Mouse (Mus musculus) neural tube, postnatal 0 days (tissue): Measurements from ENCODE around the gene Sox15. TPM values are rescaled to one million over a fixed set of nuclear protein-coding genes. Genes with fewer than 3 reads are reported as not detected.
A peak's percentile ranks its signal among the peaks of the same experiment; 100 is the strongest.

Source experiments
- microRNA counts: library from miRNA; unstranded; fragments of <30 nt; microRNA quantifications from one replicate; lab custom pipeline; 2015
- microRNA-seq: library from miRNA; unstranded; fragments of <30 nt; microRNA quantifications from one replicate; pipeline ENCODE4, GENCODE M21; 2016
- polyA plus RNA-seq: library from polyadenylated mRNA; unstranded; fragments of >200 nt; fragmentation: Nextera tagmentation; extraction: Ambion mirVana; gene quantifications from 2 replicates; pipeline ENCODE4 v1.2.1, GENCODE M21; 2015

The Sox15 gene
- polyA plus RNA-seq, result 0.36 and 0.46 TPM in 2 replicates

DNA sequence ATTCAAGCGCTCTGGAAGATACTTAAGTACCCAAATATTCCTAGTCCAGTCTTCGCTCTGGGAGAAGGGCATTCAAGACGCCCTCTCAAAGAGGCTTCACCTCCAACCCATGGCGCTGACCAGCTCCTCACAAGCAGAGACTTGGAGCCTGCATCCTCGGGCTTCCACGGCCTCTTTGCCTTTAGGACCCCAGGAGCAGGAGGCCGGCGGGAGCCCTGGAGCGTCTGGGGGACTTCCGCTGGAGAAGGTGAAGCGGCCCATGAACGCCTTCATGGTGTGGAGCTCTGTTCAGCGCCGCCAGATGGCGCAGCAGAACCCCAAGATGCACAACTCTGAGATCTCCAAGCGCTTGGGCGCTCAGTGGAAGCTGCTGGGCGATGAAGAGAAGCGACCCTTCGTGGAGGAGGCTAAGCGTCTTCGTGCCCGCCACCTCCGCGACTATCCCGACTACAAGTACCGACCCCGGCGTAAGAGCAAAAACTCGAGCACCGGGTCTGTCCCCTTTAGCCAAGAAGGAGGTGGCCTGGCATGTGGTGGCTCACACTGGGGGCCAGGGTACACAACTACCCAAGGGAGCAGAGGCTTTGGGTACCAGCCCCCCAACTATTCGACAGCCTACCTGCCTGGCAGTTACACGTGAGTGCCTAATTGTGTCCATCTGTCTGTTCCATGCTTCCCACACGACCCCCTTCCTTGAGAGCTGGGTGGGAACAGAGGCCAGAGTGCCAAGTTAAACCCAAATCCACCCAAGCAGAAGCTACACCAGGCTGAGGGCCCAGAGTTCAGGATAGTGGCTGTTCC lies at the start of gene Sox15:
Gene Sox15 (plus strand): TSS at position 51 of the 801 bp plus-strand sequence.

DNA sequence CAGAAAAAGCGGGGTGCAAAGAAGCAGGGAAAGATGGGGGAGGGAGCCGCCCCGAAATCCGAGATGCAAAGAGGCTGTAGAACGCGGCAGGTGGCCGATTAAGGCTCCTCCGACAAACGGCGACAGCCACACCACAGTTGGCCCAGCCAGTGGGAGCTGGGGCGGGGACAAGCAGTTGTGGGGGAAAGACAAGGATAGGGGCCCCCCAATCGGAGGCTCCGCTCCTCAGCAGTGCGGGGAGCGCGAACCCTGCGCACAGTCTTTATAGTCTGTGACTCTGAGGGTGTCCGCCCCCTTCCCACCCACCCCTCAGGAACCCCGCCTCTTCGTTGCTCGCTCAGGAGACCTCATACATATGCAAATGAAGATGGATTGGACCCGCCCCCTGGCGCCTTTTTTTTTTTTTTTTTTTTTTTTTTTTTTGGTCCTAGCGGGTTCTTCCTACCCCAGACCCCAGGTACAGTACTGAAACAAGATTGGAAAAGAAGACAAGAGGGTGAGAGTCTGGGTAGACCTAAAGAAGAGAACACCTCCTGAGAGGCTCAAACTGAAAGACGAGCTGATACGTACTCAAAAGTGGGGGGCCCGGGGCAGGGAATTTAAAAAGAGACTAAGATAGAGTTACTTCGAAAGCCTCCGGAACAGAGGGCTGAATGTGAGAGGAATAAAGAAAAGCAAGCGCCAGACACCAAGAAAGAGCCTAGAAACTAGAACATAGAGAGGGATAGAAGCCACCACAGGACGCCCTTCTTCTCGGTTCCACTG lies 49.2 kb upstream of the Sox15 start, which contains the start of gene Atp1b2:
Gene Atp1b2 (minus strand): TSS at position 217 of the 765 bp plus-strand sequence.

GRCm38 (mm10) chr11:69617805-69618204 lies 37.3 kb upstream of the Sox15 start, which contains the start of gene Shbg:
Gene Shbg (minus strand): TSS chr11:69617905.

DNA sequence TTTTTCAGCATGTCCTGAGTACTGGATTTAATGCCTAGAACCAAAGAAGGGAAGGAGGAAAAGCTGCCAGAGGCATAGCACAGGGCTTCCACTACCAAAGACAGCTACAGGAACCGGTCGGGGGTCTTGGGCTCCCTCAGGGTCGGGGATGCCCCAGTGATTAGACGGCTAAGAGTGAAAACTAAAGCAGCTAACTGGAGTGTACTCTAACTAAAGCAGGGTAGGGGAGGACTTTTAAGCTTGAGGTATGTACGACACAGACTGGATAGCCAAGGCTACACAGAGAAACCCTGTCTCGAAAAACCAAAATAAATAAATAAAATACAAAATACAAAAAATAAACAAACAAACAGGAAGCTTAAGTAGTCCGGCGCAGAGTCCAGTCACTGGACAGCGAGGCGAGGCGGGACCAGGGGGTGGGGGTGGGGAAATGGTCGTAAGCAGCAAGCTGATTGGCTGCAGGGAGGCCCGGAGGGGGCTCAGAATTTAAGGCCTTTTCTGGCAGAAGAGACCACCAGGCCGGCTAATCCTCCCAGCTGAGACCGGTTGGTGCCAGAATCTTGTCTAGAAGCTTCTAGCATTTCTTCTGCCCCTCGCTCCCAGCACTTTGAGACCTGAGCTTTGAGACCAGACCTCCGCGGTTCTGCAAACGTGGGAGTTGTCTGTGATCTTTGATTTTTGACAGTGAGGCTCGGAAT lies 33.4 kb upstream of the Sox15 start, which contains the start of gene Sat2:
Gene Sat2 (plus strand): TSS at position 454 of the 698 bp plus-strand sequence.

GRCm38 (mm10) chr11:69632284-69633089 lies 22.6 kb upstream of the Sox15 start, which contains the start of gene Fxr2:
Gene Fxr2 (plus strand): TSS chr11:69632990.

GRCm38 (mm10) chr11:69662213-69662966 lies 7.3 kb downstream of the Sox15 start, which contains the start of gene Mpdu1:
Gene Mpdu1 (minus strand): TSS chr11:69662642.

GRCm38 (mm10) chr11:69665961-69666664 lies 11.0 kb downstream of the Sox15 start, which contains the start of gene Cd68:
Gene Cd68 (minus strand): TSS chr11:69666153.

GRCm38 (mm10) chr11:69672211-69672706 lies 17.1 kb downstream of the Sox15 start, which contains the start of gene Eif4a1:
Gene Eif4a1 (minus strand): TSS chr11:69672423.

GRCm38 (mm10) chr11:69681314-69682208 lies 26.4 kb downstream of the Sox15 start, which contains the start of gene Senp3:
Gene Senp3 (minus strand): TSS chr11:69682084.

DNA sequence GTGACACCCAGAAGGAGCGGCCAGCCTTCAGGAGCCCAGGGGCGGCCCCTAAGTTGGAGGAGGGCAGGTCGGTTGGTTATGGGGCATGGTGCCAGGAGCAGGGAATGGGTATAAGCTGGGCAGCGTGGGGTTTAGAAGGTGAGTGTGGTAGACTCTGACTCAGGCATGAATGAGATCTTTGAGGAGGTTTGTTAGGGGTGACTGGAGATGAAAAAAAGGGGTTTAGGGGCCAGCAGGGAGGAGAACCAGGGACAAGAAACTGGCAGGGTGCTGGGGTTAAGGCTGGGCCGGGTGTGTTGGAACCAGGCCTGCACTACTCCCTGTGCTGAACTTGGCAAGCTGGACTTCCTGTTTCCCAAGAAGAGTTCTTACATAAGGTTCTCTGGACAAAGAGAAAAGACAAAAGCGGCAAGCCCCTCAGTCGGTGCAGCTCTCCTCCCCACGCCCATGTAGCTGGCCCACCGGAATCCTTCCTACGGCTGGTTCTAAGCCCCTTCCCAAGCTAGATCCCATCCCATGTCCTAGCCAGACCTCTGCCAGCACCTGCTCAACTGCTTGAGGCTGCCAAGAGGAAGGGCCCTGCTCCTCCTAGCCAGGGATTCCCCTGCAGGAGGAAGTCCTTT lies 30.5 kb downstream of the Sox15 start, which contains the start of gene Tnfsf13:
Gene Tnfsf13 (minus strand): TSS at position 259 of the 623 bp plus-strand sequence.

DNA sequence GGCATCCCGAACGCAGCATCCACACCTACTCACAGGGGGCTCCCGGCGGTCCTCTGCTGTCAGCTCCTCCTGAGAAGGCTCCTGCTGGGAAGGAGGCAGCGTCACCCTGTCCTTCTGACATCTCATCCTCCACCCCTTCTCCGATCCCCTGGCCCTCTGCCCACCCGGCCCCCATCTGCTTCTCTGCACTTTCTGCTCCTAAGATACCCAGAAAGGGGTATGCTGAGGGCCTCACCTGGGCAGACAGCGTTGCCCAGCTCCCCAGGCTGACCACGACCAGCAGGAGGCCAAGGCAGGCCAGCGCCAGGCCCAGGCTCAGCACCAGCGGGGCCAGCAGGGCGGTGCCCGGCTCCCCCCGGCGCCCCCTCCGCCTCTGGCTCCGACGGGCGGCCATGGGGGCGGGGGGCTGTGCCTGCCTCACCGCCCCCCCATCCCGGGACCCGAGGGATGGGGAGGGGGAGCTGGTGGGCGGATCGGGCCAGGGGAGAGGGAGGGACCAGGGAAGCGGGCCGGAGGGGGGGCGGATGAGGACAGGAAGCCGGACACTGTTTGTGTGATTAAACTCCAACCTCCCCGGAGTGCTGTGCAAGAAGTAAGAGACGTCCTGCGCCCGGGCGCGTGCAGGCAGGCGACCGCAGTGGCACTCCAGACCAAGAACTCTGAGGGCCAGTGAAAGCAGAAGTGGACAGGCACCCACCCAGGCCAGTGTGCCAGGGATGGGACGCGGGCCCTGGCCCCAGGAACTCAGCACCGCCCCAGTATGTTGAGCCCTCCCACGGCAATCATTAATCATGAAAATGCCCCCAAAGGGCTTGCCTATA lies 40.5 kb downstream of the Sox15 start, which contains the start of the genes Tnfsf12 and Tnfsfm13:
Gene Tnfsf12 (minus strand): TSS at position 489 of the 821 bp plus-strand sequence.
Gene Tnfsfm13 (minus strand): TSS at position 738 of the 821 bp plus-strand sequence.

MicroRNAs within 50 kb of the gene (microRNA counts, 519-probe panel; counts per million panel counts)
- 40.5 counts per million for microRNA mmu-miR-1934 (lab: Ali Mortazavi, UCI)
- 3,049 counts per million, percentile 14 among the panel's probes with 10 or more counts for microRNA mmu-miR-467f (lab: Ali Mortazavi, UCI)

Small RNA genes lying within 50 kb of the gene (microRNA-seq; reads per million reads assigned to microRNA genes)
- gene Mir1934 (1.2 reads per million), gene Mir467f (not detected)

Other genes with a start within 250 kb of the Sox15 start
- gene Kdm6b, start 241.6 kb upstream of the Sox15 start, polyA plus RNA-seq, result 21.5 and 23.6 TPM in 2 replicates
- gene Dnah2, start 106.2 kb upstream of the Sox15 start, polyA plus RNA-seq, result 2.8 and 4.7 TPM in 2 replicates
- 132 and 148 TPM in 2 replicates for gene Efnb3, start 95.1 kb upstream of the Sox15 start, polyA plus RNA-seq
- gene Wrap53, start 75.1 kb upstream of the Sox15 start, polyA plus RNA-seq, result 12.1 and 13.1 TPM in 2 replicates
- 31.4 and 33.8 TPM in 2 replicates for gene Trp53, start 75.0 kb upstream of the Sox15 start, polyA plus RNA-seq
- 226 and 228 TPM in 2 replicates for gene Atp1b2, start 49.4 kb upstream of the Sox15 start, polyA plus RNA-seq
- not detected in 2 replicates for gene Shbg, start 37.4 kb upstream of the Sox15 start, polyA plus RNA-seq
- gene Sat2, start 33.3 kb upstream of the Sox15 start, polyA plus RNA-seq, result 29.9 and 31.5 TPM in 2 replicates
- 29.7 and 32.1 TPM in 2 replicates for gene Fxr2, start 22.3 kb upstream of the Sox15 start, polyA plus RNA-seq
- 113 and 114 TPM in 2 replicates for gene Mpdu1, start 7.3 kb downstream of the Sox15 start, polyA plus RNA-seq
- gene Cd68, start 10.8 kb downstream of the Sox15 start, polyA plus RNA-seq, result 14.1 and 18.7 TPM in 2 replicates
- 347 and 357 TPM in 2 replicates for gene Eif4a1, start 17.1 kb downstream of the Sox15 start, polyA plus RNA-seq
- 69.5 and 74.3 TPM in 2 replicates for gene Senp3, start 26.8 kb downstream of the Sox15 start, polyA plus RNA-seq
- gene Tnfsf13, start 30.5 kb downstream of the Sox15 start, polyA plus RNA-seq, result 0.92 and 0.93 TPM in 2 replicates
- gene Tnfsf12, start 40.5 kb downstream of the Sox15 start, polyA plus RNA-seq, result 7.0 TPM in 2 replicates
- 1.3 and 3.3 TPM in 2 replicates for gene Tnfsfm13, start 40.8 kb downstream of the Sox15 start, polyA plus RNA-seq
- gene Polr2a, start 103.3 kb downstream of the Sox15 start, polyA plus RNA-seq, result 9.6 and 10.9 TPM in 2 replicates
- 0.09 and 0.15 TPM in 2 replicates for gene Slc35g3, start 106.7 kb downstream of the Sox15 start, polyA plus RNA-seq
- 4.9 and 6.8 TPM in 2 replicates for gene Zbtb4, start 110.6 kb downstream of the Sox15 start, polyA plus RNA-seq
- 1.3 and 1.5 TPM in 2 replicates for gene Chrnb1, start 140.6 kb downstream of the Sox15 start, polyA plus RNA-seq
- gene Fgf11, start 146.5 kb downstream of the Sox15 start, polyA plus RNA-seq, result 7.1 and 8.5 TPM in 2 replicates
- 1.2 and 1.6 TPM in 2 replicates for gene Tmem102, start 150.3 kb downstream of the Sox15 start, polyA plus RNA-seq
- gene Gm39566, start 160.0 kb downstream of the Sox15 start, polyA plus RNA-seq, result not detected in 2 replicates
- not detected in 2 replicates for gene Spem2, start 163.2 kb downstream of the Sox15 start, polyA plus RNA-seq
- gene Spem1, start 166.9 kb downstream of the Sox15 start, polyA plus RNA-seq, result not detected in 2 replicates
- gene Nlgn2, start 182.5 kb downstream of the Sox15 start, polyA plus RNA-seq, result 25.7 and 29.7 TPM in 2 replicates
- gene Tmem256, start 183.2 kb downstream of the Sox15 start, polyA plus RNA-seq, result 452 and 485 TPM in 2 replicates
- gene Plscr3, start 191.1 kb downstream of the Sox15 start, polyA plus RNA-seq, result 32.3 and 33.8 TPM in 2 replicates
- 0.15 TPM in 1 of 2 replicates, not detected in the other for gene Tnk1, start 203.4 kb downstream of the Sox15 start, polyA plus RNA-seq
- gene Tmem95, start 222.7 kb downstream of the Sox15 start, polyA plus RNA-seq, result not detected in 2 replicates
- 2.1 and 2.2 TPM in 2 replicates for gene Kctd11, start 226.1 kb downstream of the Sox15 start, polyA plus RNA-seq
- gene Acap1, start 240.2 kb downstream of the Sox15 start, polyA plus RNA-seq, result 0.10 and 0.15 TPM in 2 replicates
- 3.0 and 3.2 TPM in 2 replicates for gene 2810408A11Rik, start 245.7 kb downstream of the Sox15 start, polyA plus RNA-seq
- 13.0 and 19.0 TPM in 2 replicates for gene Neurl4, start 245.8 kb downstream of the Sox15 start, polyA plus RNA-seq